Mouse (Mus musculus): ENCODE results near the gene Spic. TPM values are rescaled to one million over a fixed set of nuclear protein-coding genes. Genes with fewer than 3 reads are reported as not detected.

Spic gene
- polyA plus RNA-seq, 1 experiment from 2014 or later = 0.84 TPM

- Histone ChIP-seq H3K4me3 (ENCODE audit: low read length) (no peak overlapping the region), H3K4me1 (ENCODE audit: insufficient read depth, low read length) (no peaks in the 10 kb centered on the region), H3K27me3 (ENCODE audit: insufficient read depth, low read length) (no peaks in the 10 kb centered on the region), H3K36me3 (ENCODE audit: insufficient read depth, low read length) (no peaks in the 10 kb centered on the region), H3K9me3 (ENCODE audit: low read length) (no peaks in the 10 kb centered on the region), H3K4me2 (replicated peaks; ENCODE audit: low read depth, low read length) (no peak overlapping the region), H3K27ac (ENCODE audit: low read length) (no peak overlapping the region), H3K9ac (replicated peaks; ENCODE audit: low read length) (no peak overlapping the region)
- ATAC-seq (ENCODE audit: low FRiP score, low TSS enrichment) = no peak
- WGBS = 51% methylated on average over 13 of the region's 13 CpGs
These were observed 32.4 kb upstream of the Spic start for GRCm38 (mm10) chr10:88716986-88717755.

- Histone ChIP-seq H3K27ac (ENCODE audit: low read length) (no peak overlapping the region), H3K9me3 (ENCODE audit: low read length) (no peaks in the 10 kb centered on the region), H3K4me3 (ENCODE audit: low read length) (no peak overlapping the region), H3K27me3 (ENCODE audit: insufficient read depth, low read length) (no peaks in the 10 kb centered on the region), H3K4me1 (ENCODE audit: insufficient read depth, low read length) (no peaks in the 10 kb centered on the region), H3K36me3 (ENCODE audit: insufficient read depth, low read length) (no peaks in the 10 kb centered on the region), H3K9ac (replicated peaks; ENCODE audit: low read length) (no peak overlapping the region), H3K4me2 (replicated peaks; ENCODE audit: low read depth, low read length) (no peak overlapping the region)
- no peak for ATAC-seq (ENCODE audit: low FRiP score, low TSS enrichment)
- 71% methylated on average over 6 of the region's 6 CpGs for WGBS
These were observed 30.8 kb upstream of the Spic start for GRCm38 (mm10) chr10:88715621-88716020.

- Histone ChIP-seq H3K4me2 (replicated peaks; ENCODE audit: low read depth, low read length) (no peak overlapping the region), H3K4me1 (ENCODE audit: insufficient read depth, low read length) (no peaks in the 10 kb centered on the region), H3K36me3 (ENCODE audit: insufficient read depth, low read length) (no peaks in the 10 kb centered on the region), H3K9ac (replicated peaks; ENCODE audit: low read length) (no peak overlapping the region), H3K9me3 (ENCODE audit: low read length) (no peaks in the 10 kb centered on the region), H3K27me3 (ENCODE audit: insufficient read depth, low read length) (no peaks in the 10 kb centered on the region), H3K27ac (ENCODE audit: low read length) (no peak overlapping the region), H3K4me3 (ENCODE audit: low read length) (no peak overlapping the region)
- no peak for ATAC-seq (ENCODE audit: low FRiP score, low TSS enrichment)
- 78% methylated on average over 4 of the region's 4 CpGs for WGBS
These were observed 29.9 kb upstream of the Spic start for GRCm38 (mm10) chr10:88714744-88715143.

GRCm38 (mm10) chr10:88712359-88712758 is 27.5 kb upstream of the Spic start:
- Histone ChIP-seq H3K36me3 (ENCODE audit: insufficient read depth, low read length) (no peaks in the 10 kb centered on the region), H3K4me1 (ENCODE audit: insufficient read depth, low read length) (no peaks in the 10 kb centered on the region), H3K27me3 (ENCODE audit: insufficient read depth, low read length) (no peaks in the 10 kb centered on the region), H3K9me3 (ENCODE audit: low read length) (no peaks in the 10 kb centered on the region), H3K9ac (replicated peaks; ENCODE audit: low read length) (no peak overlapping the region), H3K4me3 (ENCODE audit: low read length) (no peak overlapping the region), H3K4me2 (replicated peaks; ENCODE audit: low read depth, low read length) (no peak overlapping the region), H3K27ac (ENCODE audit: low read length) (no peak overlapping the region)
- no peak for ATAC-seq (ENCODE audit: low FRiP score, low TSS enrichment)
- 81% methylated on average over 6 of the region's 6 CpGs for WGBS

GRCm38 (mm10) chr10:88708671-88709523 is 24.1 kb upstream of the Spic start:
- Histone ChIP-seq H3K9me3 (ENCODE audit: low read length) (peaks cover 1% of the 10 kb centered on the region; the same call in 1 of the 2 replicates), H3K36me3 (ENCODE audit: insufficient read depth, low read length) (no peaks in the 10 kb centered on the region), H3K27me3 (ENCODE audit: insufficient read depth, low read length) (no peaks in the 10 kb centered on the region), H3K4me1 (ENCODE audit: insufficient read depth, low read length) (no peaks in the 10 kb centered on the region), H3K9ac (replicated peaks; ENCODE audit: low read length) (no peak overlapping the region), H3K27ac (ENCODE audit: low read length) (no peak overlapping the region), H3K4me3 (ENCODE audit: low read length) (no peak overlapping the region), H3K4me2 (replicated peaks; ENCODE audit: low read depth, low read length) (no peak overlapping the region)
- WGBS = 66% methylated on average over 10 of the region's 10 CpGs
- no peak for ATAC-seq (ENCODE audit: low FRiP score, low TSS enrichment)

GRCm38 (mm10) chr10:88700938-88701337 is 16.1 kb upstream of the Spic start:
- WGBS = 82% methylated on average over 6 of the region's 6 CpGs
- H3K4me2 ChIP-seq (replicated peaks; ENCODE audit: low read depth, low read length) = no peak overlapping the region
- H3K9ac ChIP-seq (replicated peaks; ENCODE audit: low read length) = no peak overlapping the region
- H3K4me3 ChIP-seq (ENCODE audit: low read length) = no peak overlapping the region
- no peak for ATAC-seq (ENCODE audit: low FRiP score, low TSS enrichment)
- H3K27me3 ChIP-seq (ENCODE audit: insufficient read depth, low read length) = no peaks in the 10 kb centered on the region
- H3K9me3 ChIP-seq (ENCODE audit: low read length) = peaks cover 4% of the 10 kb centered on the region; the same call in 1 of the 2 replicates
- no peaks in the 10 kb centered on the region for H3K36me3 ChIP-seq (ENCODE audit: insufficient read depth, low read length)
- H3K4me1 ChIP-seq (ENCODE audit: insufficient read depth, low read length) = no peaks in the 10 kb centered on the region
- no peak overlapping the region for H3K27ac ChIP-seq (ENCODE audit: low read length)

- Histone ChIP-seq H3K4me3 (ENCODE audit: low read length) (no peak overlapping the region), H3K9me3 (ENCODE audit: low read length) (no peaks in the 10 kb centered on the region), H3K27ac (ENCODE audit: low read length) (no peak overlapping the region), H3K27me3 (ENCODE audit: insufficient read depth, low read length) (no peaks in the 10 kb centered on the region), H3K9ac (replicated peaks; ENCODE audit: low read length) (no peak overlapping the region), H3K4me1 (ENCODE audit: insufficient read depth, low read length) (no peaks in the 10 kb centered on the region), H3K36me3 (ENCODE audit: insufficient read depth, low read length) (no peaks in the 10 kb centered on the region), H3K4me2 (replicated peaks; ENCODE audit: low read depth, low read length) (no peak overlapping the region)
- no peak for ATAC-seq (ENCODE audit: low FRiP score, low TSS enrichment)
- 74% methylated on average over 4 of the region's 4 CpGs for WGBS
These were observed 1.8 kb downstream of the Spic start for GRCm38 (mm10) chr10:88682904-88683563.

GRCm38 (mm10) chr10:88672825-88673224 is 12.0 kb downstream of the Spic start:
- H3K4me3 ChIP-seq (ENCODE audit: low read length) = no peak overlapping the region
- no peaks in the 10 kb centered on the region for H3K27me3 ChIP-seq (ENCODE audit: insufficient read depth, low read length)
- H3K4me1 ChIP-seq (ENCODE audit: insufficient read depth, low read length) = no peaks in the 10 kb centered on the region
- WGBS = 92% methylated on average over 7 of the region's 7 CpGs
- no peak overlapping the region for H3K4me2 ChIP-seq (replicated peaks; ENCODE audit: low read depth, low read length)
- H3K9me3 ChIP-seq (ENCODE audit: low read length) = no peaks in the 10 kb centered on the region; the same call in 1 of the 2 replicates
- H3K9ac ChIP-seq (replicated peaks; ENCODE audit: low read length) = no peak overlapping the region
- ATAC-seq (ENCODE audit: low FRiP score, low TSS enrichment) = no peak
- no peaks in the 10 kb centered on the region for H3K36me3 ChIP-seq (ENCODE audit: insufficient read depth, low read length)
- H3K27ac ChIP-seq (ENCODE audit: low read length) = no peak overlapping the region

- Histone ChIP-seq H3K36me3 (ENCODE audit: insufficient read depth, low read length) (no peaks in the 10 kb centered on the region), H3K9me3 (ENCODE audit: low read length) (no peaks in the 10 kb centered on the region; the same call in 1 of the 2 replicates), H3K27me3 (ENCODE audit: insufficient read depth, low read length) (no peaks in the 10 kb centered on the region), H3K9ac (replicated peaks; ENCODE audit: low read length) (no peak overlapping the region), H3K4me1 (ENCODE audit: insufficient read depth, low read length) (no peaks in the 10 kb centered on the region), H3K27ac (ENCODE audit: low read length) (no peak overlapping the region), H3K4me2 (replicated peaks; ENCODE audit: low read depth, low read length) (no peak overlapping the region), H3K4me3 (ENCODE audit: low read length) (no peak overlapping the region)
- ATAC-seq (ENCODE audit: low FRiP score, low TSS enrichment) = no peak
- WGBS = 91% methylated on average over 6 of the region's 6 CpGs
These were observed 12.7 kb downstream of the Spic start for GRCm38 (mm10) chr10:88672123-88672522.
